Mouse (Mus musculus): Measurements from ENCODE around the gene Alcam. TPM values are rescaled to one million over a fixed set of nuclear protein-coding genes. Genes with fewer than 3 reads are reported as not detected.

Gene Alcam
- polyA plus RNA-seq, 1 experiment from 2014 or later: 32.8 TPM

- ATAC-seq (replicated peaks; ENCODE audit: low FRiP score): no peak
- H3K4me3 ChIP-seq (ENCODE audit: low read depth, low read length): no peak overlapping the region
- H3K4me1 ChIP-seq (replicated peaks; ENCODE audit: control insufficient read depth, insufficient read depth, low read length): no peaks in the 10 kb centered on the region
- no peak for DNase-seq (ENCODE audit: low spot score)
- no peak overlapping the region for H3K27ac ChIP-seq (ENCODE audit: low read depth, low read length)
- no peaks in the 10 kb centered on the region for H3K9me3 ChIP-seq (ENCODE audit: control insufficient read depth, low read length)
- no peak overlapping the region for H3K4me2 ChIP-seq
- WGBS: 88% methylated on average over 4 of the region's 4 CpGs
- H3K9ac ChIP-seq (ENCODE audit: low read depth, low read length): no peak overlapping the region
- H3K27me3 ChIP-seq (replicated peaks; ENCODE audit: control insufficient read depth, insufficient read depth, low read length): no peaks in the 10 kb centered on the region
- H3K36me3 ChIP-seq (ENCODE audit: control insufficient read depth, insufficient read depth, low read length): no peaks in the 10 kb centered on the region
Observed at GRCm38 (mm10) chr16:52363944-52364511, 89.8 kb downstream of the Alcam start.

GRCm38 (mm10) chr16:52343467-52344033 lies 110.3 kb downstream of the Alcam start:
- Histone ChIP-seq H3K36me3 (ENCODE audit: control insufficient read depth, insufficient read depth, low read length) (no peaks in the 10 kb centered on the region), H3K27me3 (replicated peaks; ENCODE audit: control insufficient read depth, insufficient read depth, low read length) (no peaks in the 10 kb centered on the region), H3K4me3 (ENCODE audit: low read depth, low read length) (no peak overlapping the region), H3K4me1 (replicated peaks; ENCODE audit: control insufficient read depth, insufficient read depth, low read length) (no peaks in the 10 kb centered on the region), H3K27ac (ENCODE audit: low read depth, low read length) (no peak overlapping the region), H3K4me2 (no peak overlapping the region), H3K9ac (ENCODE audit: low read depth, low read length) (no peak overlapping the region), H3K9me3 (ENCODE audit: control insufficient read depth, low read length) (no peaks in the 10 kb centered on the region)
- ATAC-seq (replicated peaks; ENCODE audit: low FRiP score) (no peak), DNase-seq (ENCODE audit: low spot score) (no peak)
- 68% methylated on average over 2 of the region's 2 CpGs for WGBS

- Histone ChIP-seq H3K4me1 (replicated peaks; ENCODE audit: control insufficient read depth, insufficient read depth, low read length) (no peaks in the 10 kb centered on the region), H3K27ac (ENCODE audit: low read depth, low read length) (no peak overlapping the region), H3K4me3 (ENCODE audit: low read depth, low read length) (no peak overlapping the region), H3K9me3 (ENCODE audit: control insufficient read depth, low read length) (no peaks in the 10 kb centered on the region), H3K4me2 (no peak overlapping the region), H3K36me3 (ENCODE audit: control insufficient read depth, insufficient read depth, low read length) (no peaks in the 10 kb centered on the region), H3K27me3 (replicated peaks; ENCODE audit: control insufficient read depth, insufficient read depth, low read length) (no peaks in the 10 kb centered on the region), H3K9ac (ENCODE audit: low read depth, low read length) (no peak overlapping the region)
- WGBS: 64% methylated on average over 8 of the region's 8 CpGs
- no peak for DNase-seq (ENCODE audit: low spot score)
- no peak for ATAC-seq (replicated peaks; ENCODE audit: low FRiP score)
Observed at GRCm38 (mm10) chr16:52342694-52343466, 111.0 kb downstream of the Alcam start.

- DNase-seq (ENCODE audit: low spot score) (no peak), ATAC-seq (replicated peaks; ENCODE audit: low FRiP score) (no peak)
- H3K4me3 ChIP-seq (ENCODE audit: low read depth, low read length): no peak overlapping the region
- no peak overlapping the region for H3K4me2 ChIP-seq
- no peaks in the 10 kb centered on the region for H3K36me3 ChIP-seq (ENCODE audit: control insufficient read depth, insufficient read depth, low read length)
- H3K27me3 ChIP-seq (replicated peaks; ENCODE audit: control insufficient read depth, insufficient read depth, low read length): no peaks in the 10 kb centered on the region
- H3K4me1 ChIP-seq (replicated peaks; ENCODE audit: control insufficient read depth, insufficient read depth, low read length): no peaks in the 10 kb centered on the region
- no peak overlapping the region for H3K27ac ChIP-seq (ENCODE audit: low read depth, low read length)
- H3K9me3 ChIP-seq (ENCODE audit: control insufficient read depth, low read length): no peaks in the 10 kb centered on the region
- WGBS: 74% methylated on average over 4 of the region's 4 CpGs
- no peak overlapping the region for H3K9ac ChIP-seq (ENCODE audit: low read depth, low read length)
Observed at GRCm38 (mm10) chr16:52334084-52334483, 119.8 kb downstream of the Alcam start.

- Histone ChIP-seq H3K9ac (ENCODE audit: low read depth, low read length) (no peak overlapping the region), H3K27me3 (replicated peaks; ENCODE audit: control insufficient read depth, insufficient read depth, low read length) (no peaks in the 10 kb centered on the region), H3K36me3 (ENCODE audit: control insufficient read depth, insufficient read depth, low read length) (no peaks in the 10 kb centered on the region), H3K4me1 (replicated peaks; ENCODE audit: control insufficient read depth, insufficient read depth, low read length) (no peaks in the 10 kb centered on the region), H3K4me3 (ENCODE audit: low read depth, low read length) (no peak overlapping the region), H3K9me3 (ENCODE audit: control insufficient read depth, low read length) (no peaks in the 10 kb centered on the region), H3K4me2 (no peak overlapping the region), H3K27ac (ENCODE audit: low read depth, low read length) (no peak overlapping the region)
- 70% methylated on average over 5 of the region's 5 CpGs for WGBS
- DNase-seq (ENCODE audit: low spot score): no peak
- ATAC-seq (replicated peaks; ENCODE audit: low FRiP score): peak; percentile 60
Observed at GRCm38 (mm10) chr16:52333631-52334030, 120.2 kb downstream of the Alcam start.

GRCm38 (mm10) chr16:52331341-52331830 lies 122.5 kb downstream of the Alcam start:
- H3K9ac ChIP-seq (ENCODE audit: low read depth, low read length): no peak overlapping the region
- 88% methylated on average over 3 of the region's 3 CpGs for WGBS
- H3K36me3 ChIP-seq (ENCODE audit: control insufficient read depth, insufficient read depth, low read length): no peaks in the 10 kb centered on the region
- no peak overlapping the region for H3K4me2 ChIP-seq
- no peak overlapping the region for H3K27ac ChIP-seq (ENCODE audit: low read depth, low read length)
- no peak overlapping the region for H3K4me3 ChIP-seq (ENCODE audit: low read depth, low read length)
- ATAC-seq (replicated peaks; ENCODE audit: low FRiP score): no peak
- DNase-seq (ENCODE audit: low spot score): no peak
- H3K27me3 ChIP-seq (replicated peaks; ENCODE audit: control insufficient read depth, insufficient read depth, low read length): no peaks in the 10 kb centered on the region
- no peaks in the 10 kb centered on the region for H3K4me1 ChIP-seq (replicated peaks; ENCODE audit: control insufficient read depth, insufficient read depth, low read length)
- no peaks in the 10 kb centered on the region for H3K9me3 ChIP-seq (ENCODE audit: control insufficient read depth, low read length)

- ATAC-seq (replicated peaks; ENCODE audit: low FRiP score): no peak
- no peak for DNase-seq (ENCODE audit: low spot score)
- no peaks in the 10 kb centered on the region for H3K9me3 ChIP-seq (ENCODE audit: control insufficient read depth, low read length)
- H3K9ac ChIP-seq (ENCODE audit: low read depth, low read length): no peak overlapping the region
- H3K4me1 ChIP-seq (replicated peaks; ENCODE audit: control insufficient read depth, insufficient read depth, low read length): no peaks in the 10 kb centered on the region
- no peak overlapping the region for H3K27ac ChIP-seq (ENCODE audit: low read depth, low read length)
- H3K4me3 ChIP-seq (ENCODE audit: low read depth, low read length): no peak overlapping the region
- no peaks in the 10 kb centered on the region for H3K27me3 ChIP-seq (replicated peaks; ENCODE audit: control insufficient read depth, insufficient read depth, low read length)
- H3K4me2 ChIP-seq: no peak overlapping the region
- WGBS: 70% methylated on average over 2 of the region's 2 CpGs
- H3K36me3 ChIP-seq (ENCODE audit: control insufficient read depth, insufficient read depth, low read length): no peaks in the 10 kb centered on the region
Observed at GRCm38 (mm10) chr16:52329420-52329819, 124.5 kb downstream of the Alcam start.

- no peak for ATAC-seq (replicated peaks; ENCODE audit: low FRiP score)
- Histone ChIP-seq H3K4me3 (ENCODE audit: low read depth, low read length) (no peak overlapping the region), H3K9me3 (ENCODE audit: control insufficient read depth, low read length) (no peaks in the 10 kb centered on the region), H3K9ac (ENCODE audit: low read depth, low read length) (no peak overlapping the region), H3K4me2 (no peak overlapping the region), H3K4me1 (replicated peaks; ENCODE audit: control insufficient read depth, insufficient read depth, low read length) (no peaks in the 10 kb centered on the region), H3K27me3 (replicated peaks; ENCODE audit: control insufficient read depth, insufficient read depth, low read length) (no peaks in the 10 kb centered on the region), H3K27ac (ENCODE audit: low read depth, low read length) (no peak overlapping the region), H3K36me3 (ENCODE audit: control insufficient read depth, insufficient read depth, low read length) (no peaks in the 10 kb centered on the region)
- WGBS: 56% methylated on average over 1 of the region's 1 CpGs
- DNase-seq (ENCODE audit: low spot score): no peak
Observed at GRCm38 (mm10) chr16:52319229-52319628, 134.6 kb downstream of the Alcam start.
